Comparison of ENCODE assay signal across 8 mouse cellular contexts in the genomic region with DNA sequence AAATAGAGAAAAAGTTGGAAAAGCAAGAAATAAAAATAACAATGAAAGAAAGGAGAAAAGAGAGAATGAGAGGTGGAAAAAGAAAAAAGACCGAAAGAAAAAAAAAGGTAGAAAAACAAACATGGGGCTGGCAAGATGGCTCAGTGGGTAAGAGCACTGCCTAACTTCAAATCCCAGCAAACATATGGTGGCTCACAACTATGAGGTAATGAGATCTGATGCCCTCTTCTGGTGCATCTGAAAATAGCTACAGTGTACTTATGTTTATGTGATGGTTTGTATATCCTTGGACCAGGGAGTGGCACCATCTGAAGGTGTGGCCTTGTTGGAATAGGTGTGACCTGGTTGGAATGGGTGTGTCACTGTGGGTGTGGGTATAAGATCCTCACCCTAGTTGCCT.
DNase-seq lines count a peak whose midpoint lies in the region; ATAC-seq and TF ChIP-seq lines count a peak whose summit lies in the region.
"Not testable (repeated sequence)": the region's sequence is repeated elsewhere in the genome, so short reads cannot be mapped to it uniquely, and the experiment has no call there.

No protein-coding gene starts in this region.

- WGBS in liver, embryonic 14.5 days (ENCODE audit: insufficient replicate concordance), result 56% methylated on average over 1 of the region's 1 CpGs

- H3K9me3 ChIP-seq in E14TG2a.4 (ENCODE audit: low read length); liver, embryonic 14.5 days (ENCODE audit: control insufficient read depth, low read length): not testable (repeated sequence)

- TF ChIP-seq EP300 in liver, embryonic 14.5 days (IDR thresholded peaks at IDR 0.05; ENCODE audit: low read depth), result not testable (repeated sequence)

- 0 out of 2 replicates have a peak, but pooled peaks have one; percentile 14 for TF ChIP-seq CTCF in E14TG2a.4 (conservative IDR thresholded peaks at IDR 0.05; ENCODE audit: low read length)
- 0 out of 2 replicates have a peak, but pooled peaks have one; percentile 31 for TF ChIP-seq CTCF in liver, embryonic 14.5 days (IDR thresholded peaks at IDR 0.05; ENCODE audit: low read depth)

- DNase-seq in 3T3-L1 (ENCODE audit: low read depth, low spot score) (peak; percentile 67), NIH3T3 (ENCODE audit: low read depth) (peak; percentile 29)
- DNase-seq in c-Kit-positive CD71-positive TER-119-negative erythroid progenitor cells, embryonic 14.5 days (ENCODE audit: low read depth), result peak; percentile 9
- DNase-seq in heart, adult 11 months, result peak; percentile 37
- peak in 1 of 3 experiments; percentile 14 for DNase-seq in liver, embryonic 14.5 days (ENCODE audit: low read depth in 3 of 3, low spot score in 3 of 3)
- DNase-seq in lung, postnatal 36 days, result peak; percentile 30

- H3K9ac ChIP-seq in liver, embryonic 14.5 days (replicated peaks), result not testable (repeated sequence)

- not testable (repeated sequence) for H3K27me3 ChIP-seq in E14TG2a.4 (ENCODE audit: insufficient read depth, low read length); liver, embryonic 14.5 days (ENCODE audit: control insufficient read depth, insufficient read depth, low read length)

- not testable (repeated sequence) for ATAC-seq in liver, embryonic 14.5 days (ENCODE audit: insufficient read depth)
- ATAC-seq in neutrophil, adult 5-6 weeks (ENCODE audit: extremely low read depth, insufficient number of reproducible peaks, low FRiP score, poor library complexity, severe bottlenecking), result peak; percentile 53; the same call in 1 of the 2 replicates

- H3K4me3 ChIP-seq in E14TG2a.4 (replicated peaks; ENCODE audit: low read length); liver, embryonic 14.5 days (ENCODE audit: insufficient read depth in 1 of 2, low read depth in 2 of 2, low read length in 2 of 2): not testable (repeated sequence)

- not testable (repeated sequence) for H3K27ac ChIP-seq in liver, embryonic 14.5 days

- not testable (repeated sequence) for H3K4me2 ChIP-seq in liver, embryonic 14.5 days (ENCODE audit: low read depth)

- H3K4me1 ChIP-seq in E14TG2a.4 (replicated peaks; ENCODE audit: low read depth, low read length); liver, embryonic 14.5 days (replicated peaks; ENCODE audit: control insufficient read depth in 2 of 2, insufficient read depth in 2 of 2, low read length in 1 of 2): not testable (repeated sequence)

- not testable (repeated sequence) for H3K36me3 ChIP-seq in E14TG2a.4 (ENCODE audit: insufficient read depth, low read length); liver, embryonic 14.5 days (replicated peaks; ENCODE audit: control insufficient read depth, insufficient read depth, low read depth)
